Mouse (Mus musculus): ENCODE results near the gene Fgg. TPM values are rescaled to one million over a fixed set of nuclear protein-coding genes. Genes with fewer than 3 reads are reported as not detected.

The Fgg gene
- 0.08 and 0.16 TPM in 2 replicates for polyA plus RNA-seq (2012; rRNA removed)

- no peak for TF ChIP-seq POLR2A (IDR thresholded peaks at IDR 0.05; ENCODE audit: borderline replicate concordance, extremely low read depth, insufficient read depth, insufficient read length, poor library complexity, severe bottlenecking)
- TF ChIP-seq CTCF (IDR thresholded peaks at IDR 0.05; ENCODE audit: borderline replicate concordance, extremely low read depth, insufficient read depth, insufficient read length), result no peak
- no peak for DNase-seq (ENCODE audit: low read depth)
Measured at GRCm38 (mm10) chr3:83007557-83007956, at the start of gene Fgg. Gene Fgg (plus strand): TSS chr3:83007724.

GRCm38 (mm10) chr3:82971046-82971445, 36.5 kb upstream of the Fgg start:
- TF ChIP-seq POLR2A (IDR thresholded peaks at IDR 0.05; ENCODE audit: borderline replicate concordance, extremely low read depth, insufficient read depth, insufficient read length, poor library complexity, severe bottlenecking) (no peak), CTCF (IDR thresholded peaks at IDR 0.05; ENCODE audit: borderline replicate concordance, extremely low read depth, insufficient read depth, insufficient read length) (no peak)
- no peak for DNase-seq (ENCODE audit: low read depth)

GRCm38 (mm10) chr3:82980818-82981217, 26.7 kb upstream of the Fgg start:
- no peak for DNase-seq (ENCODE audit: low read depth)
- TF ChIP-seq CTCF (IDR thresholded peaks at IDR 0.05; ENCODE audit: borderline replicate concordance, extremely low read depth, insufficient read depth, insufficient read length) (no peak), POLR2A (IDR thresholded peaks at IDR 0.05; ENCODE audit: borderline replicate concordance, extremely low read depth, insufficient read depth, insufficient read length, poor library complexity, severe bottlenecking) (no peak)

- DNase-seq (ENCODE audit: low read depth), result peak; percentile 23
- TF ChIP-seq CTCF (IDR thresholded peaks at IDR 0.05; ENCODE audit: borderline replicate concordance, extremely low read depth, insufficient read depth, insufficient read length) (no peak), POLR2A (IDR thresholded peaks at IDR 0.05; ENCODE audit: borderline replicate concordance, extremely low read depth, insufficient read depth, insufficient read length, poor library complexity, severe bottlenecking) (no peak)
Measured at GRCm38 (mm10) chr3:82981861-82982260, 25.7 kb upstream of the Fgg start.

- no peak for TF ChIP-seq CTCF (IDR thresholded peaks at IDR 0.05; ENCODE audit: borderline replicate concordance, extremely low read depth, insufficient read depth, insufficient read length)
- DNase-seq (ENCODE audit: low read depth), result no peak
Measured at GRCm38 (mm10) chr3:82984840-82985239, 22.7 kb upstream of the Fgg start.

- no peak for DNase-seq (ENCODE audit: low read depth)
- TF ChIP-seq POLR2A (IDR thresholded peaks at IDR 0.05; ENCODE audit: borderline replicate concordance, extremely low read depth, insufficient read depth, insufficient read length, poor library complexity, severe bottlenecking), result no peak
- no peak for TF ChIP-seq CTCF (IDR thresholded peaks at IDR 0.05; ENCODE audit: borderline replicate concordance, extremely low read depth, insufficient read depth, insufficient read length)
Measured at GRCm38 (mm10) chr3:82991963-82992362, 15.6 kb upstream of the Fgg start.

- no peak for TF ChIP-seq POLR2A (IDR thresholded peaks at IDR 0.05; ENCODE audit: borderline replicate concordance, extremely low read depth, insufficient read depth, insufficient read length, poor library complexity, severe bottlenecking)
- no peak for TF ChIP-seq CTCF (IDR thresholded peaks at IDR 0.05; ENCODE audit: borderline replicate concordance, extremely low read depth, insufficient read depth, insufficient read length)
- no peak for DNase-seq (ENCODE audit: low read depth)
Measured at GRCm38 (mm10) chr3:82992956-82993355, 14.6 kb upstream of the Fgg start.

GRCm38 (mm10) chr3:82995368-82995767, 12.2 kb upstream of the Fgg start:
- TF ChIP-seq CTCF (IDR thresholded peaks at IDR 0.05; ENCODE audit: borderline replicate concordance, extremely low read depth, insufficient read depth, insufficient read length) (peak; percentile 83), POLR2A (IDR thresholded peaks at IDR 0.05; ENCODE audit: borderline replicate concordance, extremely low read depth, insufficient read depth, insufficient read length, poor library complexity, severe bottlenecking) (no peak)
- peak; percentile 62 for DNase-seq (ENCODE audit: low read depth)

GRCm38 (mm10) chr3:82996656-82997055, 10.9 kb upstream of the Fgg start:
- TF ChIP-seq POLR2A (IDR thresholded peaks at IDR 0.05; ENCODE audit: borderline replicate concordance, extremely low read depth, insufficient read depth, insufficient read length, poor library complexity, severe bottlenecking) (no peak), CTCF (IDR thresholded peaks at IDR 0.05; ENCODE audit: borderline replicate concordance, extremely low read depth, insufficient read depth, insufficient read length) (no peak)
- no peak for DNase-seq (ENCODE audit: low read depth)

- TF ChIP-seq POLR2A (IDR thresholded peaks at IDR 0.05; ENCODE audit: borderline replicate concordance, extremely low read depth, insufficient read depth, insufficient read length, poor library complexity, severe bottlenecking), result no peak
- TF ChIP-seq CTCF (IDR thresholded peaks at IDR 0.05; ENCODE audit: borderline replicate concordance, extremely low read depth, insufficient read depth, insufficient read length), result peak; percentile 55
- peak; percentile 93 for DNase-seq (ENCODE audit: low read depth)
Measured at GRCm38 (mm10) chr3:82998772-82999463, 8.6 kb upstream of the Fgg start.

GRCm38 (mm10) chr3:82999995-83000394, 7.5 kb upstream of the Fgg start:
- TF ChIP-seq CTCF (IDR thresholded peaks at IDR 0.05; ENCODE audit: borderline replicate concordance, extremely low read depth, insufficient read depth, insufficient read length) (no peak), POLR2A (IDR thresholded peaks at IDR 0.05; ENCODE audit: borderline replicate concordance, extremely low read depth, insufficient read depth, insufficient read length, poor library complexity, severe bottlenecking) (no peak)
- DNase-seq (ENCODE audit: low read depth), result no peak

- TF ChIP-seq POLR2A (IDR thresholded peaks at IDR 0.05; ENCODE audit: borderline replicate concordance, extremely low read depth, insufficient read depth, insufficient read length, poor library complexity, severe bottlenecking) (no peak), CTCF (IDR thresholded peaks at IDR 0.05; ENCODE audit: borderline replicate concordance, extremely low read depth, insufficient read depth, insufficient read length) (peak; percentile 73; the same call in 1 of the 2 replicates)
- peak; percentile 62 for DNase-seq (ENCODE audit: low read depth)
Measured at GRCm38 (mm10) chr3:83002191-83002590, 5.3 kb upstream of the Fgg start.

Measured in brain, embryonic 14.5 days (tissue).